Mouse (Mus musculus): ENCODE data around the gene Ap3b2. TPM values are rescaled to one million over a fixed set of nuclear protein-coding genes. Genes with fewer than 3 reads are reported as not detected.
A peak's percentile ranks its signal among the peaks of the same experiment; 100 is the strongest.

Gene Ap3b2
- polyA plus RNA-seq, 1 experiment from 2014 or later, result 2.1 TPM

- Histone ChIP-seq H3K27me3 (ENCODE audit: control insufficient read depth, insufficient read depth, low read length) (peaks cover 20% of the 10 kb centered on the region; the same call in 1 of the 2 replicates), H3K9me3 (ENCODE audit: control insufficient read depth, low read length) (no peaks in the 10 kb centered on the region), H3K4me3 (ENCODE audit: low read depth, low read length) (peak overlapping the region; percentile 49), H3K4me2 (replicated peaks; ENCODE audit: low read depth) (peak overlapping the region; percentile 84), H3K36me3 (ENCODE audit: control insufficient read depth, insufficient read depth, low read length) (no peaks in the 10 kb centered on the region), H3K4me1 (replicated peaks; ENCODE audit: control insufficient read depth, insufficient read depth) (no peaks in the 10 kb centered on the region; the same call in 1 of the 2 replicates), H3K9ac (ENCODE audit: low read length) (0 out of 2 replicates have a peak overlapping the region, but pooled peaks have one; percentile 4), H3K27ac (replicated peaks) (no peak overlapping the region)
- ATAC-seq (ENCODE audit: low FRiP score, low TSS enrichment), result peak; percentile 74
- TF ChIP-seq CTCF (IDR thresholded peaks at IDR 0.05; ENCODE audit: low read depth) (no peak), EP300 (optimal IDR thresholded peaks at IDR 0.05) (no peak)
- DNase-seq (ENCODE audit: low spot score), result peak; percentile 35
- 2% methylated on average over 60 of the region's 87 CpGs for WGBS
Measured at GRCm38 (mm10) chr7:81454331-81455039, 39.2 kb downstream of the Ap3b2 start.

GRCm38 (mm10) chr7:81453443-81454274, 40.1 kb downstream of the Ap3b2 start:
- TF ChIP-seq CTCF (IDR thresholded peaks at IDR 0.05; ENCODE audit: low read depth) (peak; percentile 26; the same call in 1 of the 2 replicates), EP300 (optimal IDR thresholded peaks at IDR 0.05) (no peak)
- Histone ChIP-seq H3K4me2 (replicated peaks; ENCODE audit: low read depth) (peak overlapping the region; percentile 84), H3K27me3 (ENCODE audit: control insufficient read depth, insufficient read depth, low read length) (peaks cover 20% of the 10 kb centered on the region; the same call in 1 of the 2 replicates), H3K9ac (ENCODE audit: low read length) (no peak overlapping the region), H3K4me1 (replicated peaks; ENCODE audit: control insufficient read depth, insufficient read depth) (no peaks in the 10 kb centered on the region; the same call in 1 of the 2 replicates), H3K36me3 (ENCODE audit: control insufficient read depth, insufficient read depth, low read length) (no peaks in the 10 kb centered on the region), H3K9me3 (ENCODE audit: control insufficient read depth, low read length) (no peaks in the 10 kb centered on the region), H3K27ac (replicated peaks) (no peak overlapping the region), H3K4me3 (ENCODE audit: low read depth, low read length) (peak overlapping the region; percentile 49)
- ATAC-seq (ENCODE audit: low FRiP score, low TSS enrichment), result peak; percentile 45
- WGBS, result 5% methylated on average over 73 of the region's 84 CpGs
- peak; percentile 22 for DNase-seq (ENCODE audit: low spot score)

- Histone ChIP-seq H3K4me3 (ENCODE audit: low read depth, low read length) (no peak overlapping the region), H3K9me3 (ENCODE audit: control insufficient read depth, low read length) (no peaks in the 10 kb centered on the region), H3K4me1 (replicated peaks; ENCODE audit: control insufficient read depth, insufficient read depth) (no peaks in the 10 kb centered on the region; the same call in 1 of the 2 replicates), H3K27me3 (ENCODE audit: control insufficient read depth, insufficient read depth, low read length) (peaks cover 20% of the 10 kb centered on the region; the same call in 1 of the 2 replicates), H3K9ac (ENCODE audit: low read length) (no peak overlapping the region), H3K4me2 (replicated peaks; ENCODE audit: low read depth) (no peak overlapping the region), H3K36me3 (ENCODE audit: control insufficient read depth, insufficient read depth, low read length) (no peaks in the 10 kb centered on the region), H3K27ac (replicated peaks) (no peak overlapping the region)
- ATAC-seq (ENCODE audit: low FRiP score, low TSS enrichment) (peak; percentile 24), DNase-seq (ENCODE audit: low spot score) (peak; percentile 41)
- TF ChIP-seq CTCF (IDR thresholded peaks at IDR 0.05; ENCODE audit: low read depth), result no peak
- no peak for TF ChIP-seq EP300 (optimal IDR thresholded peaks at IDR 0.05)
- 6% methylated on average over 21 of the region's 21 CpGs for WGBS
Measured at GRCm38 (mm10) chr7:81452971-81453441, 40.7 kb downstream of the Ap3b2 start.

MicroRNA genes within 50 kb of the gene (microRNA counts, 519-probe panel; counts per million panel counts)
- microRNA mmu-miR-1839-3p (not detected), microRNA mmu-miR-1839-5p (4,162 counts per million, percentile 34 among the panel's probes with 10 or more counts)

Other genes with a start within 250 kb of the Ap3b2 start
- gene Rps17, start 148.7 kb downstream of the Ap3b2 start, polyA plus RNA-seq (2015; fragmentation: Nextera tagmentation; extraction: Ambion mirVana), result 1,024 and 1,034 TPM in 2 replicates
- gene Cpeb1, start 38.5 kb downstream of the Ap3b2 start, polyA plus RNA-seq (2015; fragmentation: Nextera tagmentation; extraction: Ambion mirVana), result 0.94 and 1.2 TPM in 2 replicates
- gene BC048679, start 4.4 kb upstream of the Ap3b2 start, polyA plus RNA-seq (2015; fragmentation: Nextera tagmentation; extraction: Ambion mirVana), result not detected in 2 replicates
- gene Fsd2, start 73.0 kb upstream of the Ap3b2 start, polyA plus RNA-seq (2015; fragmentation: Nextera tagmentation; extraction: Ambion mirVana), result 0.06 and 0.11 TPM in 2 replicates
- 3.5 and 3.8 TPM in 2 replicates for gene Whamm, start 77.3 kb upstream of the Ap3b2 start, polyA plus RNA-seq (2015; fragmentation: Nextera tagmentation; extraction: Ambion mirVana)
- 47.4 and 48.4 TPM in 2 replicates for gene Homer2, start 213.6 kb upstream of the Ap3b2 start, polyA plus RNA-seq (2015; fragmentation: Nextera tagmentation; extraction: Ambion mirVana)

Data from stomach, postnatal 0 days (tissue).